Mouse (Mus musculus) heart, embryonic 10.5 days (tissue): ENCODE data around the gene F13a1. TPM values are rescaled to one million over a fixed set of nuclear protein-coding genes. Genes with fewer than 3 reads are reported as not detected.

Experiments used
- DNase-seq: peaks from one replicate; pipeline ENCODE4 v3.0.0-alpha.2; 2017; ENCODE audit warnings: low spot score
- H3K27ac ChIP-seq: fragments of 300-500 bp; sonication (generic); 2 replicates; pipeline ENCODE4 v1.5.1; 2016; ENCODE audit warnings: mild to moderate bottlenecking
- H3K27me3 ChIP-seq: fragments of 300-500 bp; sonication (generic); 2 replicates; pipeline ENCODE4 v1.6.1; 2016; ENCODE audit warnings: mild to moderate bottlenecking; ENCODE audit not compliant: poor library complexity, insufficient read depth, severe bottlenecking
- H3K36me3 ChIP-seq: fragments of 300-500 bp; sonication (generic); 2 replicates; pipeline ENCODE4 v1.6.1; 2016; ENCODE audit warnings: mild to moderate bottlenecking, moderate library complexity
- H3K4me1 ChIP-seq: fragments of 300-500 bp; sonication (generic); 2 replicates; pipeline ENCODE4 v1.6.1; 2016; ENCODE audit warnings: mild to moderate bottlenecking
- H3K4me3 ChIP-seq: fragments of 300-500 bp; sonication (generic); 2 replicates; pipeline ENCODE4 v1.5.1; 2016; ENCODE audit warnings: mild to moderate bottlenecking, moderate library complexity
- H3K9me3 ChIP-seq: fragments of 300-500 bp; sonication (generic); 2 replicates; pipeline ENCODE4 v1.6.1; 2016; ENCODE audit warnings: mild to moderate bottlenecking, moderate library complexity
- WGBS: fragments of 180-500 bp; shearing (Covaris S2); methylation state at CpG from one replicate; pipeline ENCODE4 v1.1.7; 2016; 5-methylcytosine and 5-hydroxymethylcytosine counted together
- polyA plus RNA-seq: library from polyadenylated mRNA; unstranded; fragments of >200 nt; fragmentation: Nextera tagmentation; extraction: Ambion mirVana; gene quantifications from 2 replicates; pipeline ENCODE4 v1.2.1, GENCODE M21; 2016

Gene F13a1
- polyA plus RNA-seq, 1 experiment from 2014 or later = 2.6 TPM

DNA sequence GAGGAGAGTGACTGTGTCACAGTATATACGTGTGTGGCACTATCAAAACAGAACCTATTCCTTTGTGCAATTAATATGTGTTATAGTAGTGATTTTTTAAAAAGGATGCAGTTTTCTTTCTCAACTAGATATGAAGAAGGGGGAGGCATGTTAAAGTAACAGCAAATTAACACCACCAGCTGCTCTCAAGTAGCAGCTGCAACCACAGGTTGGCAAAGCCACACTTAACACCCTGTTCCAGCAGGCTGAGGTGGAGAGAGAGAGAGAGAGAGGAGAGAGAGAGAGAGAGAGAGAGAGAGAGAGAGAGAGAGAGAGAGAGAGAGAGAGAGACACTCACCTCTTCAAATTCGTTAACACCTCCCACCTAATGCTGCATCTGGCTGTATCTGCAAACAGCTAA, 28.5 kb downstream of the F13a1 start:
- Histone ChIP-seq H3K27me3 (no peaks in the 10 kb centered on the region), H3K4me3 (no peak overlapping the region)
- WGBS = 67% methylated on average over 2 of the region's 2 CpGs

DNA sequence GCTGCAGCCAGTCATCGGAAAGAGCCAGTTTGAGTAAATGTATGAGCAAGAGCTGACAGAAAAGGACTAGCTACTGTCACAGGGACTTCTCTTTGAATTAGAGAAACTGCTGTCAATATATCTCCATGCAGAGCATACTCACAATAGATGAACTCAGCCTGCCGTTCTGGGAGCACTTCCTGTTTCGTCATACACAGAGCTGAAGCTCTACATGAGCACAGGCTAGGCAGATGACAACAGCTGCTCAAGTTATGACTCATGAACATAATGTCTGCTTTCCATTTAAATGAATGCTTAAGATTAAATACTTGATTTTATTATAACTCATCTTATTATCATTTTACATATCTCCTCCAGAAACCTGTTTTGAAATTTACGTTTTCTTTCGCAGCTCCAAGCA, 39.3 kb downstream of the F13a1 start:
- 78% methylated on average over 5 of the region's 5 CpGs for WGBS
- DNase-seq = no peak
- Histone ChIP-seq H3K4me3 (no peak overlapping the region), H3K27ac (no peak overlapping the region), H3K27me3 (no peaks in the 10 kb centered on the region), H3K36me3 (no peaks in the 10 kb centered on the region), H3K4me1 (peaks cover 20% of the 10 kb centered on the region), H3K9me3 (no peaks in the 10 kb centered on the region)

More for the DNA sequence above, 28.5 kb downstream of the F13a1 start:
- H3K4me1 ChIP-seq = no peaks in the 10 kb centered on the region
- no peak overlapping the region for H3K27ac ChIP-seq
- no peaks in the 10 kb centered on the region for H3K36me3 ChIP-seq
- DNase-seq = no peak
- no peaks in the 10 kb centered on the region for H3K9me3 ChIP-seq

DNA sequence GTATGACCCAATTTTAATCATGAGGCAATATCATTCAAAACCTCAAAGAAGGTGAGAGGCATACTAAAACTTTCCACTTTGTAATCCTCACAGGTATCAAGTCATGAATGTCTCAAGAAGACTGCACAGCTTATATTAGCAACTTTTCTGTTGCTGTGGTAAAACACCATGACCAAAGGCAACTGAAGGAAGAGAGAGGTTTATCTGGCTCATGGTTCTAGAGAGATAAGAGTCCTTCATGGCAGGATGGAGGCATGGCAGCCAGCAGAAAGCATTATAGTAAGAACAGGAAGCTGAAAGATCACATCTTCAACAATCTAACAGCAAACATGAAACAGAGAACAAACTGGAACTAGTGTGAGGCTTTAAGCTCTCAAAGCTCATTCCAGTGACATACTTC, 43.8 kb downstream of the F13a1 start:
- Histone ChIP-seq H3K4me3 (no peak overlapping the region), H3K36me3 (no peaks in the 10 kb centered on the region), H3K27ac (no peak overlapping the region), H3K9me3 (no peaks in the 10 kb centered on the region), H3K27me3 (no peaks in the 10 kb centered on the region), H3K4me1 (no peaks in the 10 kb centered on the region)
- DNase-seq = no peak

DNA sequence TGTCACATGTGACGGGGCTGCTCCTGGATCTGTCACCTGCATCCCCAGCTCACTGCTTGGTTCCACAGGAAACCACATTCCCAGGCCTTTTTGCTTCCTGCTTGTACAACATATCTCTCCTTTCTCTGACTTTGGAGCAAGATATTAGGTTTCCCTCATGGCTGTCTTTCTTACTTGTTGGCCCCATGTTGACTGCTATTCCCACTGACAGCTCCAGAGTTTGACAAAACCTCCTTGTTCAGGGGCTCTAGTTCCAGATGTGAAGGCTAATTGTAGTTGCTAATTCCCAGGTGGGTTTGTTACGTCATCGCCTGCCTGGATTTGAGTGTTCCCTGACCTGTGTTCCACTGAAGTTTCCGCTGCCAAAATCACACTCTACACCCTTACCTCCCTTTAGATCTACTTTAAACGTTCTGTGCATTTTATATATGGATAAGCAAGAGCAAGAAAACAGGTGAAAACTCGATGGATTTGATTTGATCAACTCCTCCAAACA, 50.8 kb downstream of the F13a1 start:
- no peak overlapping the region for H3K27ac ChIP-seq
- 66% methylated on average over 6 of the region's 6 CpGs for WGBS
- no peak overlapping the region for H3K4me3 ChIP-seq
- DNase-seq = no peak
- H3K9me3 ChIP-seq = no peaks in the 10 kb centered on the region
- no peaks in the 10 kb centered on the region for H3K27me3 ChIP-seq
- H3K36me3 ChIP-seq = no peaks in the 10 kb centered on the region
- H3K4me1 ChIP-seq = no peaks in the 10 kb centered on the region

DNA sequence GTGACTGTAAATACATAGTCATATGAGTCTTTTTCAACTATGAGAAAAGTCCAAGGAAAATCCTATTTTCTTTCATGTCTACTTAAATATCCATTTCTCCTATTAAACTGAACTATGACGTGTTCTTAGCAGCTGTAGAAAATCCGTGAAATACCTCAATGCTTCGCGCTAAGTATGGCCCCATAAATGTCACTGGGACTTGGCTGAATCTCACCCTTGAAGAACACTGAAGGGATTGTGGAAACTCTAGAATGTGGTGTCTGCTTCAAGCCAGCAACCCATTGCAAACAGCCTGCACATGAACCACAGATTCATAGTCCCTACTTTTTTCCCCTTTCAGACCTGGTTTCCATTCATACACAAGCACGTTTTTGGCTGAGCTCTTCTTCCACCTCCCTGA, 56.5 kb downstream of the F13a1 start:
- Histone ChIP-seq H3K27ac (no peak overlapping the region), H3K4me3 (no peak overlapping the region), H3K9me3 (no peaks in the 10 kb centered on the region), H3K36me3 (no peaks in the 10 kb centered on the region), H3K4me1 (0 out of 2 replicates have a peak, but pooled peaks cover 2% of the 10 kb centered on the region), H3K27me3 (no peaks in the 10 kb centered on the region)
- WGBS = 85% methylated on average over 5 of the region's 5 CpGs
- DNase-seq = no peak

DNA sequence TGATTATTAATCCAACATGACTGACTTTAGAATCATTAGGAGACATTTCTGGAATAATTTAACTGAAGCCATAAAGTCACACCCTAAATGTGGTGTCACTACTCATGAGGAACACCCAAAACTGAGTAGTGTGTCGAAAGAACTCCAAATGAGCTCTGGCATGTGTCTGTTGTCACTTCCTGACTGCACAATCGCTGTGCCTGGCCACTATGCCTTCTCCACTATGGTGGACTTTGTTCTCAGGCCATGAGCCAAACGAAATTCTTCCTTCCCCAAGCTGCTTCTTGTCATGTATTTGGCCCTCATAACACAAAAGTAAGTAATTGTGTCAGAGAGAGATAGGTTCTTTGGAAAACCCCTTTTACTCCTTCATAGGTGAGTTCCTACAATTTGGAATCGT, 61.7 kb downstream of the F13a1 start:
- no peaks in the 10 kb centered on the region for H3K36me3 ChIP-seq
- peaks cover 7% of the 10 kb centered on the region; the same call in 1 of the 2 replicates for H3K4me1 ChIP-seq
- no peaks in the 10 kb centered on the region for H3K9me3 ChIP-seq
- no peak overlapping the region for H3K4me3 ChIP-seq
- WGBS = 57% methylated on average over 4 of the region's 4 CpGs
- H3K27me3 ChIP-seq = no peaks in the 10 kb centered on the region
- no peak for DNase-seq
- no peak overlapping the region for H3K27ac ChIP-seq

DNA sequence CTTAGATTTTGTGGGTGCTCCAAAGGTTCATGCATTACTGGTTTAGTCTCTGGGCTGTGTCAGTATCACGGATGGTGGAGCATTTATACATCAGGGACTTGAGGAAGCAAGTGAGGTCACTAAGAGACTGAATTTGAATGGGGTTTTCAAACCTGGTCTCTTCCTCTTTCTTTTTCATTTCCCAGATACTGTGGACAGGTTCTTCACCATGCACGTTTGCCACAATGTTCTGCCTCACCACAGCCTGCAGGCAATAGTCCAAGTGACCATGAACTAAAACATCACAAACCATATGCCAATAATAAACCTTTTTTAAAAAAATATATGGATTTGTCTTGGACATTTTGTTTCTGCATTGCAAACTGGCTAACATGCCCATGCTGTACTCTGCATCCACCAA, 77.0 kb downstream of the F13a1 start:
- no peak for DNase-seq
- Histone ChIP-seq H3K4me1 (no peaks in the 10 kb centered on the region), H3K4me3 (no peak overlapping the region), H3K27ac (no peak overlapping the region), H3K9me3 (no peaks in the 10 kb centered on the region), H3K27me3 (no peaks in the 10 kb centered on the region), H3K36me3 (no peaks in the 10 kb centered on the region)
- 77% methylated on average over 2 of the region's 2 CpGs for WGBS

DNA sequence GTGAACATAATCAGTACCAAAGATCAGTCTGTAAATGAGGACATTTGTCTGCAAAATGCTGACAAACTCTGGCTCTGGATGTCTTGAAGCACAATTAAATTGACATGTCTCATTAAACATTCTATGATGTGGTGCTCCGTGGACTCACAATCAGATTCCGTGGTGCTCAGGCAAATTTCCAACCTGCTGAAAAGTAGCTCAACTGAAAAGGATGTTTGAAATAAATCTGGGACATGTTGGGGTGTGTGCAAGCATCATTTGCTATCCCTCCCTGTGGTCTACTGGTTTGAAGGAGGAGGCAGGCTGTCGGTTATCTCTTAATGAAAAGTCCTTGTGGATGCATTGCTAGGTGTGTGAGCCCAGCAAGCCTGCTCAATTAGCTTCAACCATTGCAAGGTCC, 77.8 kb downstream of the F13a1 start:
- Histone ChIP-seq H3K9me3 (no peaks in the 10 kb centered on the region), H3K27me3 (no peaks in the 10 kb centered on the region), H3K4me3 (no peak overlapping the region), H3K36me3 (no peaks in the 10 kb centered on the region), H3K27ac (no peak overlapping the region), H3K4me1 (no peaks in the 10 kb centered on the region)
- WGBS = 73% methylated on average over 3 of the region's 3 CpGs
- no peak for DNase-seq

DNA sequence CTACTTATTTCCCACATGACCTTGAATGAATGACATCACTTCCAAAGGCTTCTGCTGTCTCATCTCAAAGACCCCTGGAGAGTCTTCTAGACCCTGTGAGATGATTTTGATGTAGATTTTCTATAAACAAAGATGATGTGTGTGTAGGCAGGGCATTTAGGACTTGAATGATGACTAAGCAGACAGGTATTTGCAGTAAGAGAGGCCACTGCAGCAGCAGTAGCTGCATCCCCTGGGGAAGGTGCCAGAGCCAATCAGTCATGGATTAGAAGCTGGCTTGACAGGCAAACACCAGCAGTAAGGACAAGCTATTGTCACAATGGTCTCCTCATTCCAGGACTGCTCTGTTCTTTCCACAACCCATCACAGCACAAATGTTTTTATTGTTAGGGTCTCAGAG, 87.1 kb downstream of the F13a1 start:
- Histone ChIP-seq H3K27ac (no peak overlapping the region), H3K9me3 (no peaks in the 10 kb centered on the region), H3K36me3 (no peaks in the 10 kb centered on the region), H3K4me1 (no peaks in the 10 kb centered on the region), H3K27me3 (no peaks in the 10 kb centered on the region), H3K4me3 (no peak overlapping the region)
- DNase-seq = no peak

DNA sequence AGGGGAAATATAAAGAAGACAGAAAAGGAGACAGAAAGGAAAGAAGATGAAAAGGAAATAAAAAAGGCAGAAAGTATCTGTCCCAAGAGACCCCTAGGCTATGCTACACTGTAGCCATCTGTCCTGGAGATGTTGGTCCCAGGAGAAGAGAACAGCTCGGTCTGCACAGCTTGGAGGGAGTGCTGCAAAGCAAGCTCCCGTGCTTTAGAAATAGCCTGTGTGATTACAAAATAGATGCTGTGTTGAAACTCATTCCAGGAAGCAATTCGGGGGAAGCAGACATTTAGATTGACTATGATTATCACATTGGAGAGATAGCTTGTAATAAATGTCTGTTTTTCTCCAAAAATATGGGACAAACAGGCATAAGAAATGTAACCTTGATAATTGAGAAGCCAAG, 91.0 kb downstream of the F13a1 start:
- H3K36me3 ChIP-seq = no peaks in the 10 kb centered on the region
- 68% methylated on average over 3 of the region's 3 CpGs for WGBS
- no peak overlapping the region for H3K27ac ChIP-seq
- H3K4me1 ChIP-seq = no peaks in the 10 kb centered on the region
- H3K4me3 ChIP-seq = no peak overlapping the region
- no peaks in the 10 kb centered on the region for H3K27me3 ChIP-seq
- no peak for DNase-seq
- H3K9me3 ChIP-seq = no peaks in the 10 kb centered on the region

DNA sequence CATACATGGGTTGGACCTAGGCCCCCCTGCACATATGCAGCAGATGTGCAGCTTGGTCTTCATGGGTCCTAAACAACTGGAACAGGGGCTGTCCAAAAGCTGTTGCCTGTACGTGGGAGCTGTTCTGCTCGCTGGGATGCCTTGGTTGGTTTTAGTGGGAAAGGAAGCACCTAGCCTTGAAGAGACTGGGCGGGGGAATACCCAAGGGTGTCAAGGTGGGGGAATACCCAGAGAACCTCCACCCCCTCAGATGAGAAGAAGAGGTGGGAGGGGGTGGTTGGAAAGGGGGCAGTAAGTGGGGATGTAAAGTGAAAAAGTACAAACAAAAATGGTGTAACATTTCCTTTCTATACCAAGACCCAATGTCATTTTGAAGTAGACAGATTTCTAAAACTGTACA, 95.1 kb downstream of the F13a1 start:
- Histone ChIP-seq H3K36me3 (no peaks in the 10 kb centered on the region), H3K9me3 (no peaks in the 10 kb centered on the region), H3K4me1 (no peaks in the 10 kb centered on the region), H3K27ac (no peak overlapping the region), H3K4me3 (no peak overlapping the region), H3K27me3 (no peaks in the 10 kb centered on the region)
- DNase-seq = no peak
- WGBS = 90% methylated on average over 3 of the region's 3 CpGs

DNA sequence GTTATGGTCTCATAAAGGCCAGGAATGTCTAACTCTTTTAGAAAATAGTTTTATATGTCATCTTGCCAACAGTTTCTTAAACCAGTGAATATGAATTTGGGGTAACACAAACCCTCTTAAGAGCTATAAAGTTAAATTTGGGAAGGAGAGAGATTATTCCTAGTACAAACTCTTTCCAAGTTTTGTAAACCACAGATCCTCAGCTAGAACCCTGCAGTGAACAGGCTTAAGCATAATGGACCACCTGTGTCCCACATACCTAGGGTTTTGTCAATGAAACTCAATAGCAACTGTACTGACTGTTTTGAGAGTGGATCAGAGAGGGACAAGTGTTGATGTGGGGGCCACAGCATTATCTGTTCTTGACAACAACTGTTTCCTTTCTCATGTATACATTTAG, 96.4 kb downstream of the F13a1 start:
- Histone ChIP-seq H3K36me3 (no peaks in the 10 kb centered on the region), H3K27me3 (no peaks in the 10 kb centered on the region), H3K4me3 (no peak overlapping the region), H3K27ac (no peak overlapping the region), H3K4me1 (no peaks in the 10 kb centered on the region), H3K9me3 (no peaks in the 10 kb centered on the region)
- no peak for DNase-seq

DNA sequence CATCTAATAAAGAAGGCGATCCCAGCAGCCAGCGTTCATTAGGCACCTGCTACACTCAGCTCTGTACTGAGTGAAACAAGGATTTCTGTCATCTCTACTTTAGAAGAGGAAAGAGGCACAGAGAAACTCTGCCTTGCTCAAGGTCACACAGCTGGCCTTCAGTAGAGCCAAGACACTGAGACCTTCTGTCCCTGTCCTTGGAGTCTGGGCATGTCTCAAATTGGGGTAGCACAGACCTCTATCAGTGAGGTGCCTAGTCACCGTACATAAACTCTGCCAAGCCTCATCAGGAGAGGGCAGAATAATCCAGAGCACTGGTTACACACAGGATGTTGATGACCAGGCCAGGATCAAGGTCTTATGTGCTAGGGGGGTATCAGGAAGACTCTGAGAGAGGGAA, 108.2 kb downstream of the F13a1 start:
- Histone ChIP-seq H3K36me3 (no peaks in the 10 kb centered on the region), H3K27ac (no peak overlapping the region), H3K9me3 (no peaks in the 10 kb centered on the region), H3K27me3 (no peaks in the 10 kb centered on the region), H3K4me3 (no peak overlapping the region), H3K4me1 (no peaks in the 10 kb centered on the region)
- no peak for DNase-seq
- 91% methylated on average over 3 of the region's 3 CpGs for WGBS

DNA sequence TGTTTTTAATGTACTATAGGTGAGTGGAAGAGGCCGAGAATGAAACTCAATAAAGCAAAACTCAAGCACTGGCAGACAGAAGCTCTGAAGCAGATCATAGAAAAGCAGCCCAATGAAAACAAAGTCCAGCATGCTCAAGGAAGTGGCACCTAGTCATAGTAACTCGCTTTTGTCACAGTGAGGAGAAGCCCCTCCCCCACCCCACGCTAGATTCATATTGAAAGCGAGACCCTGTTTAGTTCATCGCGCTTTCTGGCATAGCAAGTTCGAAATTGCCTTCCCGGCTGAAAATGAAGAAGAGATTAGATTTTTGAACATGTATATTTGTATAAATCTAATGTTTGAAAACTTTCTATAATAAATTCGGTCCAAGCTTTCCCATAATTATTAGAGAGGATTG, 118.0 kb downstream of the F13a1 start:
- H3K27me3 ChIP-seq = no peaks in the 10 kb centered on the region
- H3K27ac ChIP-seq = no peak overlapping the region
- H3K4me1 ChIP-seq = no peaks in the 10 kb centered on the region
- 85% methylated on average over 9 of the region's 9 CpGs for WGBS
- H3K9me3 ChIP-seq = no peaks in the 10 kb centered on the region
- DNase-seq = no peak
- H3K4me3 ChIP-seq = no peak overlapping the region
- no peaks in the 10 kb centered on the region for H3K36me3 ChIP-seq
